Mouse (Mus musculus) ES-Bruce4 (cell line): ENCODE results near the gene Hrh2.

Experiments used
- CTCF ChIP-seq: IDR thresholded peaks from one replicate; pipeline ENCODE4 v1.8.1; 2011; ENCODE audit warnings: low read depth, low read length
- EP300 ChIP-seq: IDR thresholded peaks from 2 replicates; pipeline ENCODE4 v1.6.1; 2011; ENCODE audit warnings: low read depth, low read length; ENCODE audit not compliant: insufficient read depth
- POLR2A ChIP-seq: IDR thresholded peaks from one replicate; pipeline ENCODE4 v1.8.1; 2011; ENCODE audit warnings: low read length; ENCODE audit not compliant: insufficient read depth

- no peak for TF ChIP-seq CTCF
- no peak for TF ChIP-seq POLR2A
- TF ChIP-seq EP300: no peak
Observed at GRCm38 (mm10) chr13:54238585-54239323, 46.8 kb downstream of the Hrh2 start.
